Mouse (Mus musculus): ENCODE measurements around the gene Lin7b. TPM values are rescaled to one million over a fixed set of nuclear protein-coding genes. Genes with fewer than 3 reads are reported as not detected.
"Not testable (repeated sequence)": the region's sequence is repeated elsewhere in the genome, so short reads cannot be mapped to it uniquely, and the experiment has no call there.

The Lin7b gene
- total RNA-seq, 2 experiments from 2014 or later, result 134 to 144 TPM

DNA sequence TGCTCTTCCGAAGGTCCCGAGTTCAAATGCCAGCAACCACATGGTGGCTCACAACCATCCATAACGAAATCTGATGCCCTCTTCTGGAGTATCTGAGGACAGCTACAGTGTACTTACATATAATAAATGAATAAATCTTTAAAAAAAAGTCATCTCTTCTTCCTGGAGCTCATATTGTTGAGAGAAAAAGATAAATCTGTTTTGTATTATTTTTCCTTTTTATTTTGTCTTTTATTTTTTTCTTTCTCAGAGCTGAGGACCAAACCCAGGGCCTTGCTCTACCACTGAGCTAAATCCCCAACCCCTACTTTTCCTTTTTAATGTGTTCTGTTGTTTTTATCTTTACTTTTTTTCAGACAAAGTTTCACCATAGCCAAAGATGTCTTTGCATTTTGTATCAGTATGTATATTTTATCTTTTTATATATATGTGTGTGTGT lies 26.0 kb upstream of the Lin7b start:
- DNase-seq (ENCODE audit: low spot score in 2 of 2), result not testable (repeated sequence)

DNA sequence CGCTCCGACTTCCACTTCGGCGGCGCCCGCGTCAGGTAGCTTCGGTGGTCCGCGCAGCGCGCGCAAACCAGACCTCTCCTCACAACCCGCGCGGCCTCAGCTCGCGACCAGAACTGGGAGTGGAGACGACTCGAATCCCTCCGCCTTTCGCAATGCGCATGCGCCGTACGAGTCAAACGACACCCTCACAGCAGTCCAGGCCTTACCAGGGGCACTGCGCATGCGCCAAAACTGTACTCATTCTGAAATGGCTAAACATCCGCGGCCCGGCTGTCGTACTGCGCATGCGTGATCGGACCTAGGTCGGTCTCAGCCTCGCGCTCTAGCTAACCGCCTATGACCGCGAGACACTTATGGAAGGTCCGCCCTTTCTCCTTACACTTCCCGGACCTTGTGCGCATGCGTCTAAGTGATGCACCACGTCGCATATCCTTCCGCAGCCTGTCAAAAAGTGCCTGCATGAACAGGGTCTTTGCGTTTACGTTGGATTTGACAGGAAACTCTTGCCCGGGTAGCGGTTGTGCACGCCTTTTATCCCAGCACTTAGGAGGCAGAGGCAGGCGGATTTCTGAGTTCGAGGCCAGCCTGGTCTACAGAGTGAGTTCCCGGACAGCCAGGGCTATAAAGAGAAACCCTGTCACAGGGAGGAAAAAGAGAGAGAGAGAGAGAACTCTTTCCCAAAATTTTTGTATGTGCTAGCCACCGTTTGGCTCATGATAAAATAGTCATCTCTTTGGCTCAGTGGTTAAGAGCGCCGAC lies 25.4 kb upstream of the Lin7b start, which contains the start of gene Snrnp70:
TSS of gene Snrnp70 (minus strand) at position 165 of the 759 bp plus-strand sequence.
- peak; percentile 100 for DNase-seq (ENCODE audit: low spot score in 2 of 2)

DNA sequence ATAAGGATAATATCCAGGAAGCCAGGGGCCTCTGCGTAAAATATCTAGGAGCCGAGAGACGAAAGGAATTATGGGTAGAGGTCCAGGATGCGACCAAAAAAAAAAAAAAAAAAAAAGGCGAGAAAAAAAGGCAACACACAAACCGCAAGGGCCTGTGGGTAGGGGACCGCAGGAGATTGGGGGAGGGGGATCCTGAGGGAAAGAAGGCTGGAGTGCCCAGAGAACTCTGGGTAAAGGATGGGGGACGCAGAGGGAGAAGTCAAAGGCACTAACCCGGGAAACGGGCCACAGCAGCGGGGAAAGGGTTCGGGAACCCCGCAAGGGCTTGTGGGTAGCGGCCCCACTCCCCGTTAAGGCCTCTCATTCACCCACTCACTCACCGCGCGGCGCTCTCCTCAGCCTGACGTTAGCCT lies 24.8 kb upstream of the Lin7b start:
- DNase-seq (ENCODE audit: low spot score in 2 of 2), result no peak

DNA sequence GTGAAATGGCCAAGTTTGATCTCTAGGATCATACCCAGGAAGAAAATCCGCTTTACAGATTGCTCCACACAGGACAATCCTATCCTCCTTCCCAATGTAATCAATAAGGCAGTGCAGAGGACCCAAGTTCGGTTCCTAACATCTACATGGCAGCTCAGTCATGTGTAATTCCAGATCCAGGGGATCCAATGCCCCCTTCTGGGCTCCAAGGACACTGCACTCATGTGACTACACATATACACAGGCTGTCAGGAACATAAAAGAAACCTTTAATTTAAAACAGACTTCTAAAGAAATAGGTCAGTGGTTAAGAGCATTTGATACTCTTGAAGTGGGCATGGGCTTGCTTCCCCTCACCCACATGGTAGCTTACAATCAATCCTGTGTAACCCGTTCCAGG lies 15.7 kb upstream of the Lin7b start:
- no peak for DNase-seq (ENCODE audit: low spot score in 2 of 2)

DNA sequence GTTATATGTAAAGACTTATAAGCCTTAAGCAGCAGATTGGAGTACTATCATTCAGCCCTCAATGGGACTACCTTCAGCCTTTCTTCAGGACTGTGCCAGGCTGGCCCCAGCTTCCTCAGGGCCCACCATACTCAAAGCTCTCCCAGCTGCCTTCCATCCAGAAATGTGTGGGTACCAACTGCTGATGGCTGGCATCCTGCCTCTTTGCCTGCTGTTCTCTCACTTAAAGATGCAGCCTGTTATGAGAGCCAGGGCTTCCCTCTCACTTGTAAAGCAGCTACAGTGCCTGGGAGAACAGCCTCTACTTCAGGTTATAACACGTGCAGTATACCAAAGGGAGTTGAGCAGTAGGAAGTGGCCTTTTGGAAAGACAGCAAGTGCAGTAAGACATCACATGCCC lies 5.7 kb upstream of the Lin7b start:
- peak in 1 of 2 experiments; percentile 60 for DNase-seq (ENCODE audit: low spot score in 2 of 2)

DNA sequence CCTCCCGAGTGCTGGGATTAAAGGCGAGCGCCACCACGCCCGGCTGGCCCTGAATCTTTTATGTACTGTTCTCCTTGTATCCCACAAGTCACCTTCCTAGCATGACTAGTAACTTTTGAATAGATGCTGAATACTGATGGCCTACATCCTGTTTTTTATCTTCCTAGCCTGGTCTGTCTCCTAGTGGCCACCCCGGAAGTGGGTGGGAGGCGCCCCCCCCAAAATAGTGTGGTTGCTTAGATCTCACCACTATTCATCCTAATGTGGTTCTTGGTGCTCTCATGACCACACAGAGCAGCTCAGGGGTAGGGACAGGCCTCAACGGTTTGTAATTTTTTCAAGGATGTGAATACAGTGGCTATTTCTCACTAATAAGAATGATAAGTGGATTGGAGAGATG lies 4.2 kb upstream of the Lin7b start:
- no peak for DNase-seq (ENCODE audit: low spot score in 2 of 2)

DNA sequence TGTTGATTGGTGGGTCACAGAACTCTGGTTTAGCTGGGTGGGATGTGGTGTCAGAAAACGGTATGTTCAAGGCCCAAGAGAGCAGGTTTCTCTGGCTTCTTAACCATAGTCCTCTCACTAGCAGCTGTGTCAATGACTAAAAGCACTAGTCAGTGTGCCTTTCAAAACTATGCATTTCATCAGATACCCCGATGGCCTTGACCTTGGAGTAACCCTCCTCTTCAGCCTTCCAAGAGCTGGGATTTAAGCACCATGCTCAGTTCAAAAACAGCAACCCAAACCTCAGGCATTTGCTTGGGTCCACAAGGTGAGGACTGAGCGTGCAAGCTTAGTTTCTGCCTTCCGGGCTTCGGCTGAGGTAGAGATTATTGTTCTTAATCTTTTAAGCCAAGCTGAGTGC lies 2.0 kb upstream of the Lin7b start:
- DNase-seq (ENCODE audit: low spot score in 2 of 2), result no peak

DNA sequence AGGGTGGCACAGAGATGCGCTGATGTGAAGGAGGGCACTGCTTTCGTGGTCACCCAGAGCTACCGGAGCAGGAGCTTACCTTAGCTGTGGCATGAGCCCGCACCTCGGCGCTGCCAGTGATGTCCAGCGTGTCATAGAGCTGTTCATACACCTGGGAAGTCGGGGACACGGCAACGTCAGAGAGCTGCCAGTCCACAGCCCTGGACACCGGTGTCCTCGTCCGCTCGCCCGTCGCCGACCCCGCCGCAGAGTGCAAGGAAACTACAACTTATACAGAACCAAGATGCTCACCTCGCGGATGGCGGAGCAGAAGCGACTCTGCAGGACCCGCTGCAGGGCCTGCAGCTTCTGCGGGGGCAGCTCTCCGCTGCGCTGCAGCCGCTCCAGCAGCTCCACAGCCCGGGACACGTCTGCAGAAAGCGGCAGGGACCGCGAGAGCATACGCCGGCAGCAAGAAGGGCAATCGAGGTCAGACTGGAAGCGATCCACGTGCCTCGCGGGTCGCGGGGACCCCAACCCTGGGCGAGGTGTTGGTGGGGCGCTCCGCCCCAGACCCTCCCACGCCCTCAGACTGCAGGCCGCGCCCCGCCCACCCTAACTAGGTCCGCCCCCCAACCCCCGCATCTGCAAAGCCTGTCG lies 428 bp downstream of the Lin7b start:
- DNase-seq (ENCODE audit: low spot score in 2 of 2), result no peak

DNA sequence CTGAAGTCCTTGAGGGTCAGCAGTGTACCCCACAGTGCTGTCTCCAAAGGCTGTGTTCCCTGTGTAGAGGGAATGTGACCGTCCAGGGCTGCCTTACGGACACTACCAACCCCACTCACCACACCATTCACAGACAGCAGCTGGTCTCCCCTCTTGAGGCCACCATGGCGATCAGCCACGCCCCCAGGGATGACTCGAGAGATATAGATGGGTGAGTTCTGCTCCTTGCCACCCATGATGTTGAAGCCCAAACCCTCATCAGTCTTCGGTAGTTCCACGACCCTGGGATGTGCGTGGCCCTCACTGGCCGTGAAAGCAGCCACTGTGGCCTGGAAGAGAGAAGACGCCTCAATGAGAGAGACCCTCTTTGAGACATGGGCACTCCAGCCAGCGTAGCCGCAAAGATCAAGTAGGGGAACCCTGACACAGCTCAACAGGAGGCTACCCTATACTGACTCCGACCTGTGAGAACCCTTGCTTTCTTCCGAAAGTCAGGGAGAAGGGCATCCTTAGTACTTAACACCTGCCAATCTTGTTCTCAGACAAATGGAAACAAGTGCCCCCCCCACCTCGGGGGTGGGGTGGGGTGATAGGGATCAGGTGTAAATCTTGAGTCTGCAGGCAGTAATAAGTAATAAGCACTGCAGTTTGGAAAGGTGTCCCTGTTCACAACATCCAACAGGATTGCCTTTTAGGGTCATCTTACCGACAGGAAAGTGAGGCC lies 1.2 kb downstream of the Lin7b start:
- DNase-seq (ENCODE audit: low spot score in 2 of 2), result no peak

DNA sequence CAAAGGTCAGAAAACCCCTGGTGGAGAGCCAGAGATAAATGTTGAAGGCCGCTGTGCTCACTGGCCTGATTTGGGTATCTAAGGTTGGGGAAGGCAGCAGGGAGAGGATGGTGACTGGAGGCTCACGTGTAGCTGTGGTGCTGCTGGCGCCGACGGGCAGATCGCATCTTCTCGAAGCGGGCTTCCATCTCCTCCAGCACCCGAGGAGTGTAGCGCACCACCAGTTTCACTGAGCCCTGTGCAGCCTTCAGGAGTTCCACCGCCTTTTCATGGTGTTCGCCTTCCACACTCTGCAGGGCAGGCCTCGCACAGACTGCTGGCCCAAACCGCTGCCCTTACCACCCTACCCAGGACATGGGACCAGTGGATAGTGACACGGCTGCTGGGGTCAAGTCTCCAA lies 2.2 kb downstream of the Lin7b start:
- peak in 1 of 2 experiments; percentile 46 for DNase-seq (ENCODE audit: low spot score in 2 of 2)

DNA sequence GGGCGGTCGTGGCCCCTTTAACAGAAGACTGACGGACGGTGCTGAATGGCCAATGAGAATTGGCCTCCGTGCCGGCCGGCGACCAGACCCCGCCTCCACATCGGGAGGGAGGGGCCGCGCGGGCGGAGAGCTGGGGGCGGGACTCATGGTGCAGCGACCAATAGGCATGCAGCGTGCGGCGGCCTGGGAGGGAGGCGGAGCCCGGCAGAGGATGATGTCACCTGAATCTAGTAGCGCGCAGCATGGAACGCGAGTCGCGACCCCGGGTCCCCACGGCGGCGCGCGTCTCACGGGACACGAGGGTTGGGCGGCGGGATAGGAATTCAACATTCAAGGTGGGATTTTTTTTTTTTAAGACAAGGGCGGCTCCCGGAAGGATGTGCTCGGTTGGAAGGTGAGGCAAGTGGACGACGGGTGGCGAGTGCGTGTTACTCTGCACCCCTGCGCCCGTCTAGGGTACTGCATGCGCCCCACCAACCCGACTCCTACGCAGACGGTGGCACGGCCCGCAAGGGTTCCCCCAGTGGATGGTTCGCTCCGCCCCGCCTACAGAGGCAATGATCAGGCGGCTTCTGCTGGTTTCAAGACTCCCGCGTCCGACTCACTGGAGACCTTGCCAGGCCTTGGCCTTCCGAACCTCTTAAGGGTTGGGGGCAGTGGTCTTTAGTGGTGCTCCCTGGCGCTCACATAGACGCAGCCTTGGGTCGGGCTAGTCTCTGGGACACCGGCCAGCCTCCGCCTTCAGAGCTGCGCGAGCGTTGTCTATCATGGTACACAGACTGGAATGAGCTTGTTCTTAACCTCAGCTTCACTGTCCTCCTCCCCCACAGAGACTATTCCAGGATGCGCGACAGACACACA lies 3.1 kb downstream of the Lin7b start:
- peak; percentile 99 for DNase-seq (ENCODE audit: low spot score in 2 of 2)

DNA sequence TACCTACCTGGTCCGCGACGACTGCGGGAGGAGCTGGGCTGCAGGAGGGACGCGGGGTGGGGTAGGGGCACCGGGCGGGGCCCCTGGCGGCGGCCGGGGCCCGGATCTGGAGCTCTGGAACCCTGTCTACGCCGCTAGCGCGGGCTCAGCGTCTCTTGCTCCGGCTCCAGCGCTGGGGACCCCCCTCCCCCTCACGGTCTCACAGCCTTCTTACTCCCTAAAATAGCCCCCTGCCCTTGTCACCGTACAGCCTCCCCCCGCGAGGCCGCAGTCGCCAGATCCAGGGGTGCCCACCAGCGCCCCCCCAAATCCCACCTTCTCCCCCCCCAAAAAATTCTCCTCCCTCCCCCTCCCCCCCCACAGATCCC lies 3.7 kb downstream of the Lin7b start, which contains the start of gene Ppfia3:
TSS of gene Ppfia3 (minus strand) at position 368 of the 368 bp plus-strand sequence.
- DNase-seq (ENCODE audit: low spot score in 2 of 2), result no peak

DNA sequence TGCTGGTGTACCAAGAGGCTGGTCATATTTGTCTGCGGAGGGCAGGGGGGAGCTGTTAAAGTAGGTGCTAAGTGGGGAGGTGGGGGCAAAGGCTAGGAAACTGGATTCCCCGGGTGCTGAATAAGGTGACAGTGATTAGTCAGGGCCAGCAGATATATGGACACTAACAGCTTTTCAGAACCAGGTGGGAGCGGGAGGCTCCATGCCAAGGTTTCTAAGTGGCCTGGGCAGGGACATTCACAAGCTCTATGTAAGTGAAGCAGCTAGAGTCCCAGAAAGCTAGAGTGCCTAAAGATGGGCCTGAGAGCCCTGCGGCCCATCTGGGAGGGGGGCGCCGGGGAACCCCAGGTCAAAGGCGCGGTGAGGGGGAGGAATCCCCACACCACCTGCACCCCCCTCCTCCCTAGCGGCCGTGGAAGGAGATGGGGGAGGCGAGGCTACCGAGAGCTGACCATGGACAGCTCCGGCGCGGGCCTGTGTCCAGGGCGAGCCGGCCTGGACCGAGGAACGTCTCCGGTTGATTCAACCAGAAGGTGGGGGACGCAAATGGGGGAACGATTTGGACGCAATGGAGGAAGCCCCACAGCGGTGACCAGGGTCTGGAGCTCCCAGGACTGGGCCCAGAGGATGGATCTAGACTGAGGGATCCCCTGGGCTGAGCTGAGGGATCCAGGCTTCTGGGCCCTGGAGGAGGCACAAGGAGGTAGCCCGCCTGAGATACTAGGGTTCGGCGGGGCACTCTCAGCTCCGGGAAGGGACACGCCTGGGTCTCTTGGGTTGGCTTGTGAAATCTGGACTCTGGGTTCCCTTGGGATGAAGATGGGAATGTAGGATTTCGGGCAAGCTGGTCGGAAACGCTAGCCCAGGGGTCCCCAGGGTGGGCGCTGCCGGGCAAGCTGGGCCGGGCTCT lies 4.4 kb downstream of the Lin7b start:
- no peak for DNase-seq (ENCODE audit: low spot score in 2 of 2)

DNA sequence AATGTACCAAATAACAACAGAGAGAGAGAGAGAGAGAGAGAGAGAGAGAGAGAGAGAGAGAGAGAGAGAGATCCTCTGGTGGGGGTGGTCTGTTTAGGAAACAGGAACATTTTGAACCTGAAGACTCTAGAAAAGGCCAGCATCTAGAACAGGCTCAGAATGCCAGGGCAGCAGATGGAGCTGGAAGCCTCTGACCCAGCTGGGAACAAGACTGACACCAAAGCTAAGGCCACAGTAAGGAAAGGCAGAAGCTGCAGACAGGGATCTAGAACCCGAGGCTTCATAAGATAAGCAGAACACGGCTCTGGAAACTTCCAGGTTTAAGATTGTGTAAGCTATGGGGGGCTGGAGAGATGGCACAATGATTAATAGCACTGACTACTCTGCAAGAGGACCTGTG lies 6.4 kb downstream of the Lin7b start:
- no peak for DNase-seq (ENCODE audit: low spot score in 2 of 2)

DNA sequence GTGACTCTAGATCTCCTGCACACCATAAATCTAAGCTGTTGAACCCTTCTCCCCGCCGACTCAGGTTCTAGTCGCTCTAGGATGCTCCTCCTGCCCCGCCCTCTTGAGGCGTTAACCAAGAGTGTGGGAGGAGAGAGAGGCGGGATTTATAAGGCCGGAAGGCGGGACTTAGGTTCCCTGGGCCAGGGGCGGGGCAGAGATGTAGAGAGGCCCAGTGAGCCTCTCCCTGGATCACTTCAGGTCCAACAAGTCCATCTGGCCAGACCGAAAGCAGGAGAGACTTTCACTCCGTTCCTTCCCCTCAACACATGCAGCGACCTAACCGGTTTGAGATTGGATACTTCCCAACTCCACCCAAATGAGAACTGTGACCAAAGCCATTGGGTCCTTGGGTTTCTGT lies 7.6 kb downstream of the Lin7b start:
- peak in 1 of 2 experiments; percentile 45 for DNase-seq (ENCODE audit: low spot score in 2 of 2)

DNA sequence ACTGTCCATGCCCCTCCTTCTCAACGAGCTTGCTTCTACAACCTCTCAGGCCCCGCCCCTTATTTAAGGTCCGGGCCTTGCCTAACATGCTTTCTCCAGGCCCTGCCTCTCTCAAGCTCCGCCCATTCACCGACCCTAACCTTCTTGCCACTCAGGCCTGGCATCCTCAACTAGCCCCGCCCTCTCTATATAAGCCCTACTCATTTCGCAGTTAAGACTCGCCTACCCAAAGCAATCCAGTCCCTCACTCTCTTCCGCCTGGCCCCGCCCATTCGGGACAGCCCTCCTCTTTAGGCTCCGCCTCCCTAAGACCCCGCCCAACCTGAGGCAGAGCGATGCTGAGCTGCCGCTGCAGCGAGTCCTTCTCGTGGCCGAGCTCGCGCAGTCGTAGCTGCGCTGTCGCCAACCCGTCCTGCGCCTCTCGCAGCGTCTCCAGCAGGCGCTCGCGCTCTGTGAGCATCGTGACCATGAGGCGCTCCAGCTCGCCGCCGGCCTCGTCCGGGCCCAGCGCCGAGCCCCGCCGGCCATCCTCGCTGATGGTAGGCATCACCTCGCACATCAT lies 9.1 kb downstream of the Lin7b start:
- peak; percentile 82 to 86 for DNase-seq (ENCODE audit: low spot score in 2 of 2)

DNA sequence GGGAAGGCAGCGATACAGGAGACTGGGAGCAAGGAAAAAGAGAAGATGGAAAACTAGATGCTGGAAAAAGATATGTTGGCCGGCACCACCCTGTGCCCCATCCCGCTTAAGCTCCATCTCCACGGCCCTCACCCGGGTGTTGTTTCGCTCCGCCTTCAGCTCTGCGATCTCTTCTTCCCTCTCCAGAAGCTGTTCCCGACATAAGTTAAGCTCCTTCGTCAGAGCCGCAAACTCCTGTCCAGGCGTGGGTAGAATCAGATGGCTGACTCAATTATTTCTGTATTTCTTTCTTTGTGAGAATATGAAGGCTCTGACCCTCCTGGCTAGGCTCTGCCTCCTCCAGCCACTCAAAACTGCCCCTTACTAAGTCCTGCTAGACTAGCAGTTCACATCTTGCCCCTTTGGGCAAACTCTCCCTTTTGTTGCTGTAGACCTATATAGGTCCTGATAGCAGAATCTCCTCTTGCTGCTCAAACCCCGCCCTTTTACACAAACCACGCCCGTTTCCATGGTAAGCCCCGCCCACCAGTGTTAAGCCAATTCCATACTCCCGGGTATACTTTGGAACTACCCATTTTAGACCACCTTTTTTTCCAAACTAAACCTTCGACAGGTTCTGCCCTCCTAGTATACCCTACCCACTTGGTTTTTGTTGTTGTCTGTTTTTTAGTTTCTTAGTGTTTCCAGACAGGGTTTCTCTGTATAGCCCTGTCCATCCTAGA lies 9.8 kb downstream of the Lin7b start:
- peak in 1 of 2 experiments; percentile 56 for DNase-seq (ENCODE audit: low spot score in 2 of 2)

DNA sequence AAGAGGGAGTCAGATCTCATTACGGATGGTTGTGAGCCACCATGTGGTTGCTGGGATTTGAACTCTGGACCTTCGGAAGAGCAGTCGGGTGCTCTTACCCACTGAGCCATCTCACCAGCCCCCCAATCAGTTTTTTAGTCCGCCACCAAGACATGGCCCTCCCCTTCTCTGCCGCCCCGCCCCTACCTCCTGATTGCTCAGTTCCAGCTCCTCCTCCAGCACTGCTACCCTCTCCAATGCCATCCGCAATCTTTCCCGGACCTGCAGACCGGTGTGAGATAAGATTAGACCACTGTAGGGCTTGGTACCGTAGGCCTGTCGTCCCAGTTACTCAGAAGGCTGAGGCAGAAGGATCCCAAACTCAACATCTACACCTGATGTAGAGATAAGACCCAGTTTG lies 11.3 kb downstream of the Lin7b start:
- not testable (repeated sequence) for DNase-seq (ENCODE audit: low spot score in 2 of 2)

DNA sequence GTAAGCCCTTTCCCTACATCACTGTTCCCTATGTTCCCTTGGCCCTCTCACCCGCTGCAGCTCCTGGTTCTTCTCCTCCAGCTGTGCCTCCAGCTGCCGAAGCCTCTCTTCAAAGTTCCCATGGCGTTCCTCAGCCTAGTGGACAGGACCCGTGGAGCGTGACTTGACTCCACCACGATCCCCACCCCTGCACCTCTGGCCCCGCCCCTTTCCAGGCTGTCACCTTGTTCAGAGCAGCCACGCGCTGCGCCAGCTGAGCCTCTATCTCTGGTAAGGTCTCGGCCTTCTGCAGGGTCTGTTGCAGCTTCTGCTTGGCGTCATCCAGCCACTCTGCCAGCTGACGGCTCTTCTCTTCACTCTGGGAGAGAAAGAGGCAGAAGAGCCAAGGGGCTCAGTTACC lies 14.3 kb downstream of the Lin7b start:
- no peak for DNase-seq (ENCODE audit: low spot score in 2 of 2)
